Mouse (Mus musculus) thymus, postnatal 25 days (tissue): Measurements from ENCODE around the gene Icos.

Experiments used
- DNase-seq: peaks from one replicate; pipeline ENCODE4 v3.0.0; 2022

The Icos gene

DNA sequence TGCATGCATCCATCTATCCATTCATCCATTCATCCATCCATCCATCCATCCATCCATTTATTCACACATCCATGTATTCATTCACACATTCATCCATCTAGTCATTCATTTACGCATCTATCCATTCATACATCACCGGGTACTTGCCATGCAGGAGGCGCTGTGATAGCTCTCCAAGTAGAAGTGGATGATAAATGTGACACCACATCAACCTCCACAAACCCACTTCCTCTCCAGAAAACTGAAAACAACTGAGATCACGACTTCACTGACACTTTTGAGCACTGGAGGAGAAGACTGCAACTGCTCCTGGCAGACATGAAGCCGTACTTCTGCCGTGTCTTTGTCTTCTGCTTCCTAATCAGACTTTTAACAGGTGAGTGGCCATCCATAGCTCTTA is at the start of gene Icos:
TSS of gene Icos (plus strand) at position 287 of the 400 bp plus-strand sequence.
- DNase-seq, result peak; percentile 75

DNA sequence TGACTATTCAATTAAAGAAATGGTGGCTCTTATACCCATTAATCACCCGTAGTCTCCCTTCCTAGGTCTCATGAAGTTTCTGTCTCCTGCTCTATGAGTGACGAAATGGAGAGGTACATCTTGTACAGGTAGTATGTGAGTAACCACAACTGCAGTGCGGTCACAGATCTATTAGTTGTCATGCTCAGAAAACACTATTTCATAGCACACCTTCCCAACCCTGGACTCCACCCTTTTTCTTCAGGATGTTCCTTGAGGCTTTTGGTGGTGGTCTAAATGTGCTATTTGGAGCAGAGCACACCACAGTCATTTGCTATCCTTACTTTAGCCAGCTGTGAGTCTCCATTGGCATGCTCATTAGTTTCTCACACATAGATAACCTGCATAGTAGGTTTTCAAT is 48.7 kb upstream of the Icos start:
- DNase-seq, result no peak

DNA sequence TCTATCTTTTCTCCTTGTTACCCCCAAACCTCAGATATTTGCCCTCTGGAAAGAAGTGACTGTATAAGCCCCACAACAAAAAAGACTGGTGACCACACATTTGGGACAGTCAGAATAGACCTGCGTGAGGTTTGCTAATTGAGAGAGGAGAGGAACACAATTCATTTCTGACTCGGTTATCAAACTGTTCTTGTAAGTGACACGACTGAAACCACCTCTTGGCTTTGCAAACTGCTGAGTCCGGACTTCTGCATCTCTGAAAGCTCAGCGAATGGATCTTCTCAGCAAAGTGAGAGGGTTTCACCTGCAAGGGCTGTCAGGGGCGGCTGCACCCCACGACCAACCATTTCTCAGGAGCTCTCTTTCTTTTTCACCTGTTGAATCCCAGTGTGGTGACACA is 47.3 kb upstream of the Icos start:
- no peak for DNase-seq

DNA sequence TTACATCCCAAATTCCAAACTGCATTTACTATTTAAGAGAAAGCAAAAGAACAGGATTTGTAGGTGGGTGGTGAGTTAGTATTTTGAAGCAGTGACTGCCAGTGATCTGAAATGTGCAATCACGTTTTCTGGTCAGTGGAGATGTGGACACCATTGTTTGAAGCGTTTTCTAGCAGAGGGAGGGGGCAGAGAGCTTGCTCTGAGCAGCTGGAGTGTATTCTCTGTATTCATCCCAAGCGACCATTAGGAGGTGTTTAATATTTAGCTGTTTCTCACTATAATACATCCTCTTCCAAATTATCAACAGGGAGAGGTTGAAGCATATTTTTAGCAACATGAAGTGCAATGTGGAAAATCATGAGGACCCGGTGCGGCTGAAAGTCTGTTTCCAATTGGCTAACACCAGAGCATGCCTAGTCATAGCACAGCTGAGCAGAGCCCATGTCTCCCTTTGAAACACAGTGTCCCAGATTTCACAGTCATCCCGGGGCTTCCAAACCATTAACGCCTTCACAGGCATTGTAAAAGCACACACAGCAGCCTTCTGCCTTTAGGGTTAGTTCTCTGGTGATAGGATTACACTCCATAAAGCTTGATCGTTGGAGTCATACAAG is 41.7 kb upstream of the Icos start:
- no peak for DNase-seq

DNA sequence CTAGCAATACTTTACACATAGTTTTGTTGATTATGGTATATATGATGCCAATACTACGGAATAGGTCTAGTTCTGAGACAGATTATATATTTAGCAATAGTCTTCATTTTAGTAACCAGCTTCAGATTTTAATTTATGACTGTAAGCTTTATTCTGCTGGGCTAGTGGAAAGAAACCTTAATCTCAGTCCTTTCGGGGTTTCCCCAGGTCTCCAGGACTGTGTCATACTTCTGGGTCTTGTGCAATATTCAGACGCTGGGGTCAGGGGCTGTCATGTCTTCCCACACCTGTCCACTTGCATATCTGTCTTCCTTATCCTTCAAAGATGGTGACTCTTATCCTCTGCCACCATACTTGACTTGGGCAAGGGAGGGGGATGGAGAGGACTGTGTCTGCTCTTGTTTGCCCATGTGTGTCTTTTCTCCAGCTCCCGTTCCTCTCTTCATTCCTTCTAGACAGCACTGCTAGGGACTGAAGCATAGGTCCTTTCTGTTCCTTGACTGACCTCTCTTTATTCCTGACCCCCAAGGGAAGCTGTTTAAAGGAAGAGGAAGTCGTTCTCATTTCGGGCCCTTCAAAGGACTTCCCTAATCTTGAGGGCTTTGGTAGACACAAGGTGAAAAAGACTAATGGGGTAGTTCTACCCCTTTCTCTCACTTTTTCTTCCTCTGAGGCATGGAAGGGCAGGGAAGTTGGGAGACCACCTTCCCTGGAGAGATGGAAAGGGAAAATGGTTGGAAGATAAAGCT is 40.6 kb upstream of the Icos start:
- DNase-seq, result no peak

DNA sequence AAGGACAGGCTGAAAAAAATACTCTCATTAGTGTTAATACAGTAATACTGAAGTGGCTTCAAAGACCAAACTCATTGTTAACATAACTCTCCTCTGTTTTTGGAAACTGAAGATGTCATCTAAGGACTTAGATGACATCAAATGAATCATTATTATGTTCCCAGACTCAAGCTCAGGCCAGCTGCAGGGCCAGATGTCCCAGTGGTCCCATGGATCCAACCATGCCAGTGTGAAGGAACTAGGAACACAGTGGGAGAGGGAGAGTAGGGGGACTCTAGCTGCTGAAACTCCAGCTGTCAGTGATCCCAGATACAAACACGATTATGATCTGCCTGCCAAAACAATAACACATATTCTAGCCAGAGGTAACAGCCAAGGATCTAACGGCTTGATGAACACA is 39.5 kb upstream of the Icos start:
- no peak for DNase-seq

DNA sequence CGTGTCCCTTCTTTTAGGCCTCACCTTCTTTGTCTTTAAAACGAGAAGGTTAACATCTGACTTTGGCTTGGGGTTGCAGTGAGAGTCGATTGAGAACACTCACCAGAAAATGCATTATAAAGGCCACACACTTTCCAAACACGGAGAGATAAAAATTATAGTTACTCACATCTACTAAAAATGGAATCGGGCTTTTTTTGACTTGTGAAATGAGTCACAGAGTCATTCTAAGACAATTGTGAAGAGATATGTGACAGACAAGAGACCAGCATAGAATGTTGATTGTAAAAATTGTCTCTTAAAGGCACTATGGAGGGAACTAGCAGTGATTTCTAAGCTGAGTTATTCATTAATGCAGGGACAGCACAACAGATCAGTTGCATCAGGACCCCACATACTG is 38.8 kb upstream of the Icos start:
- DNase-seq, result no peak

DNA sequence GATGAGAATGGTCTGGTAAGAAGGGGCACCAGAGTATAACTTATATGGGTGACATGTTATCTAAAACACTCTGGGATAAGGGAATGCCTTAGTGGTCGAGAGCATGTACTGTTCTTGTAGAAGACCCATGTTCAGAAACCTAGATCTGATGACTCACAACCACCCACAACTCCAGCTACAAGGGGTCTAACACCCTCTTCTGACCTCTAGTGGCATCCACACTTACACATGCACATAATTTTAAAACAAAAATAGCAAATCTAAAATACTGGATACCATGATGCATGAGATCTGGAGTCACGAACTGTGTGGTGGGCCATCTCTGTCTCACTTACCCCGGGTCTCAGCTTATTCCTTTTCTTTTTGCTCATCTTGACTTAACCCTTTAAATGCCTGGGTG is 37.7 kb upstream of the Icos start:
- no peak for DNase-seq

DNA sequence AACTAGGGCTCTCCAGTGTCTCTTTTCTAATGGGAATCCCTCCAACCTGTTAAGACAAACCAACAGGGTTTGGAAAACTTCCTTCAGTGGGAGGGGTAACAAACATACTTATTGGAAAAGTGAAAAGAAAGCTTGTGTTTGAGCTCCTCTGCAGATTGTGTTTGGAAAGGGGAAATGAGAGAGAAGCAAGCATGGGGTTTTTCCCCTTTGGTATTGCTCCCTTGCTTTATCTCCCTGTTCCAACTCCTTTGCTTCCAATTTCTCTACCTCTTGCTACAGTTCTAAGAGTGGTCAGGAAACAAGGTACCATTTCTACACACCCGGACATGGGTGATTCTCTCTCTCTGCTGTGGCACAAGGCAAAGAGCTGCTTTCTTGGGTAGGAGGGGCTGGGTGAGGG is 37.1 kb upstream of the Icos start:
- no peak for DNase-seq

DNA sequence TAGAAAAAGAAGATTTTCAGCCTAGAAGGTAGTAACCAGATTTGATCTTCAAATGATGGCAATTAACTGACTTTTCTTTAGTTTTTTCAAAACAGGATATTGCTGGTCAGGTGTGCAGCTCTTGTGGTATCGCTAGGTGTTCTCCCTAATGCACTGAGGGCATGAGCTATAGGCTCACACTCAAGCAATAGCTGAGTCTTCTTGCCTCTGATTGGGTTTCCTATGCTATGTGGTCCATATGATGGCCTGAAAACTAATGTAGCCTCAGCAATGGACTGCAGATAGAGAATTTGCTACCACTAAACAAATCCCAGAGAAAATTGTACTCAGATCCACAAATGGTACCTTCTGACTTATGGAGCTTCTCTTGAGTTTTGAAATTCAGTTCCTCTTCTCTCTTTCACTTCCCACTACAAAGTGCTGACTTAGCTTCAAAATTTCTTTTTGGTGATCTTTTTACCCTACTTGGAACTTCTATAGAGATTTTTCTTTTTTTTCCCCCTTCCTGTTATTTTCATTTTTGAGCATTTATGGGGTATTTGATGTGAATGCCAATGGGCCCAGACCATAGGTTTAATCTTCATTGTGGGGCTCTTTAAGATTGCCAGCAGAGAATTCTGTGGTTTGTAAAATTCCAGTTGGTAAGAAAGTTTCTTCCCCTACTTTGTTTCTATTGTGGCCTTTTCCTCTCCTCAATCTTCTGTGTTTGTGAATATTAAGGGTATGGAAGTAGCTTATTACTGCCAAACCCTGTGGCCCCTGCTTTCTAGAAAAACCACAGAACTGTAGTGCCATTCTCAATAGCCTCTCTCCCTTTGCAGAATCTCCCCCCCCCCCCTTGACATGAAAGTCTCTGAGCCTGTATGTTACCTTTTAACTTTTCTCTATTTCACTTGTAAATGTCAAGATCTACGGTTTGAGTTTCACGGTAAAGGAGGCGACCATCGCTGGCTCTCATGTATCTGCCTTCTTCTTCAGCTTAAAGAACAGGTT is 36.4 kb upstream of the Icos start:
- no peak for DNase-seq

DNA sequence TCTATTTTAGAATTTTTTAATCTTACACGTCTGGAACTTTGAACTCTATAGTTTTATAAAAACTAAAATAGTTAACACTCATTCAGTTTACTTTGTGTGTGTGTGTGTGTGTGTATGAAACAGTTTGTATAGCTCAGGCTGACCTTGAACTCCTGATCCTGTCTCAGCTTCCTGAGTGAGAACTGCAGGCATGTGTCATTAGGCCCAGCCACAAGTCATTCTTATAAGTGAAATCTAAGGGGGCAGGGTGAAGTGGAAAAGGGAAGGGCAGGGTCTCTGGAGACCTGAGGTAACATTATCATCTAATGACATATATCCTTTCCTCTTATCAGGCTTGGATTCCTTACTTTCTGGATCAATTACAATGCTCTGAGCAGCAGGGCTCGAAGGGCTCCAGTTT is 34.8 kb upstream of the Icos start:
- no peak for DNase-seq

DNA sequence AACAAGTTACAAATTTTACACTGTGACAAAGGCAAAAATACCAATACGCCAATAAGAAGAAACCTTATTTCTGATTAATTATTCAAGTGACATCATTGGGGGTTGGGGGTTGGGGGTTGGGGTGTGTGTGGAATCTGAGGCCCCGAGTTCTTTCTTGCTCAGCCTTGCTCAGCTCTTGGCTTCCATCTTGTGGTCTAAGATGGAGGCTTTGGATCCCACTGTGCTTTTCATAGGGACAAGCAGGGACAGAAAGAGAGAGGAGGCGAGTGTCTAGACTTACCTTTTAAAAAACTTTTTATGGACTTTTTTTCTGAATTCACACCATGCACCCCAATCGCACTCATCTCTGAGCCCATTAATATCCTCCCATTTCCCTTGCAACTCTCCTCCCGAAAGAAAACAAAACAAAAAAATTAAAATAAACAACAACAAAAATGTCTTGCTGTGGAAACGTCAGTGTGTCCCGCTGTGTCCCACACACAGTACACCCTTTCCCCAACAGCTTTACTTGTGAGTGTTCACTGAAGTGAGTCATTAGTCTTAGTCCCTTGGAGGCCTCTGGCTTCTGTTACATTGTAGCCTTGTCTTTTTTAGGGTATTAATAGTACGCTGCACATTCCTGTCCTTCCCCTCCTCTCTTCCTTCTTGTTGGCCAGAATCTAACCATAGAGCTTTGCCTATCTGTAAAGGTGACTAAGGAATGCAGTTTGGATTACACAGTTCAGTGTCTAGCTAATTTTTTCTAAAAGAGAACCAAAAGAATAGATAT is 31.9 kb upstream of the Icos start:
- no peak for DNase-seq

DNA sequence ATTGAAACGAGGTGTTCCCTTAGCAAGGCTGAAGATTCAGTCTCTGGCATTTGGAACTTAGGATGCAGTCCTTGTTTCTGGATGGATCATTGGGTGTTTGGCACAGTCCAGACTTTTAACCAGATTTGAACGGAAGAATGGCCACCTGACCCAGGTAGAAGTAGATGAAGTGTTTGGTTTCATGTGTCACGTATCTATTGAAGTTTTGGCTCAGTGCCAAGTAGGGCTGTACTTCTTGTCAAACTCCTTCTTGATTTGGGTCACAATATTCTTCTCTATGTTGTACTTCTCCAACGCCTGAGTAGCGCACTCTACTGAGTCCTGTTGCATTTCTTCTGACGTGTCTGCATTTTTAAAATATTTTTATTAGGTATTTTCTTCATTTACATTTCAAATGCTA is 29.6 kb upstream of the Icos start:
- no peak for DNase-seq

DNA sequence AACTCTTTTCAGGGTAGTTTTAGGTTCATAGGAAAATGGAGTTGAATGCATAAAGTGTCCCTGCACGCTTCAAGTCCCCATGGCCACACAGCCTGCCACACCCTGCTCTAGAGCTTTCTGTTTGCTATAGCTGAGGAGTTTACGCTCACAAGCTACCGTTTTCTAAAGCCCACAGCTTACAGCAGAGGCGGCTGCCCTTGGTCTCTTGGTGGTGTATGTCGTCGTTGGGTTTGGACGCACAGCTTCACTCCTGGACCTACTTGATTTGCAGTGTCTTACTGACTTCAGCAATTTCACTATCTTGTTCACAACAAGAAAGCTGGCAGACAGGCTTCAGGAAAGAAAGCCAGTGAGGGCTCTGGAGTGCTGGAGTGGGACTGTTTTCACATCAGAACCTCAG is 24.8 kb upstream of the Icos start:
- DNase-seq, result no peak

DNA sequence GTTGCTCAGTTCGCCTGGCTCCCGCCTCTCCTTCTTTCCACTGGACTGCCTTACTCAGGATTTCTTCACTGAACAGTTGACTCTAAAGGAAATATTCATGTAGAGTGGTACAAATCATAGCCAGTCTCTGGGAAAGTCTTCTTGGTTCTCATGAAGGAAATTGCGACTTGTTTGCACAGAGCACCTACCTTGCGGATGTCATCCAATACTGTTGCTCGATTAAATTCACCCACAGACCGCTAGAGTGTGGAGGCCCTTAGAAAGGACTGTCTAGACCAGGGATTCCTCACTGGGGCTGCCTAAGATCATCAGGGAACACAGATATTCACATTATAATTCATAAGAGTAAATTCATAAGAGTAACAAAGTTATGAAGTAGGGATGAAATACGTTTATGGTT is 24.0 kb upstream of the Icos start:
- no peak for DNase-seq

DNA sequence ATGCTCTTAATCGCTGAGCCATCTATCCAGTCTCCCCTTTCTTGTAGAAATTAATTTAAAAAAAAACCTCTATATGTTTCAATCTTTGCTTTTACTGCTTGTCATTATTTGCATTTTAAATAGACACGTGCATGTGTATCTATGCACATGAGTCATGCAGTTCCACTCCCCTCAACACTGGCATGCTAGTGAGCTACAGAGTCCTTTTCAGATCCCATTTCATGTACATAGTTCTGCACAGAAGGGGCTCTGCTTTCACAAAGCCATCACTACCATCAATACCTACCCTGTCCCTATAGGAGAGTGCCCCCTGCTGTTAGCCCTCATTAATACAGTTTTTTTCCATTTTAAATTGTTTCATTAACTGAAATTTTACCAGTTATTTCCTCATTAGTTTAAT is 23.0 kb upstream of the Icos start:
- peak; percentile 25 for DNase-seq

DNA sequence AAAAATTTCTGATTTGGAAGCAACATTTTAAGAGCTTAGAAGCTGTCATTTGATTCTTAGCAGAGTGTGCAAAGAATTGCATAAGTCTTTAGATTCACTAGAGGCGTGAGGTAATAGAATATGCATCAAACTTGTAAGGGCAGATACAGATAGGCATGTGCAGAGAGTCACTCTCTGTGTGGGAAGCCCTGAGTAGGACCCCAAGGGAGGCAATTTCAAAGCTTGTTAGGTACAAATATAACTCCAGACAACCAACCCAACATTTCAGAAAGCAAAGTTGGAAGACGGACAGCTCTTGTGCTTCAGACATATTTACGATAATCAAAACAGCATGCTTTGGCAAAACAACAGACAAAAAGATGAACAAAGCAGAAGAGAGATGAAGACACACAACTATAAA is 22.5 kb upstream of the Icos start:
- no peak for DNase-seq

DNA sequence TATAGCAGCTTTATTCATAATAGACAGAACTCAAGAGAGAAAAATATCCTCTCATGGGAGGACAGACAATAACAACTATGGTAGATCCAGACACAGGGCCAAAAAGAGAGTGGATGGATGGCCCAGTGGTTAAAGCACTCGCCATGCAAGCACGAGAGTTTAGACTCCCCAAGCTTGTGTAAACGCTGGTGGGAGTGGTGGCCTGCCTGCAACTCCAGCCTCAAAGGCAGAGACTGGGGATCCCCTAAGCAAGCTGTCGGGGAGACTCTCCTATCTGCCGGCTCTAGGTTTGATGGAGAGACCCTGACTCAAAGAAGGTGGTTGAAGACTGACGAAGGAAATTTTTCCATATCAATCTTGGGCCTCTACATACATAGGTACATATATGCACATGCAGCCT is 21.5 kb upstream of the Icos start:
- no peak for DNase-seq

DNA sequence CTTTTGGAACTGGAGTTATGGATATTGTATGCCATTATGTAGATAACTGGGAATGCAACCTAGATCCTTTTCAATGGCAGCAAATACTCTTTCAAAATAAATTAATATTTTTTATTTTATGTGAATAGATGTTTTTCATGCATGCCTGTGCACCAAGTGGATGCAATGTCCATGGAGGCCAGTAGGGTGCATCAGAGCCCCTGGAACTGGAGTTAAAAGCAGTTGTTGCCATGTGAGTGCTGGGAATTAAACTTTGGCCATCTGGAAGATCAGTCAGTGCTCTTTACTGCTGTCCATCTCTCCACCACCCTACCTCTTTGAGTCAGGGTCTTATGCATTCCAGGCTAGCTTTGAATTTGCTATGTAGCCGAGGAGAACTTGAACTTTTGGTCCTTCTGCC is 19.4 kb upstream of the Icos start:
- no peak for DNase-seq

DNA sequence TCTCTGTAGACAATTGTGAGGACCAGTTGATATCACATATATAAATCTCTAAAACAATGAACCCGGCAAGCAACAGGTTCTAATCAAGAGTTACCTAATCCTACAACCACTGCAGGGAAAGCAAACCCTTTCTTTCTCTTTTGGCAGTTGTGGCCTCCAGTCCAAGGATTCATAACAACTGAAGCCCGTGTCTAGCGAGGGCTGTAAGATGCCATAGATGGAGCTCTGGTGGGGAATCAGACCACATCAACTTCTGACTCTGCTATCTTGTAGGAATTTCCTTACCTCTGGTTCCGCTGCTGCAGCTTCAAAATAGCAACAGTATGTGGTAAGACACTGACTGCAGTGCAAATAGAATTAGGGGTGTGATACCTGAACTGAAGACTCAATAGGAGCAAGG is 18.5 kb upstream of the Icos start:
- DNase-seq, result no peak

DNA sequence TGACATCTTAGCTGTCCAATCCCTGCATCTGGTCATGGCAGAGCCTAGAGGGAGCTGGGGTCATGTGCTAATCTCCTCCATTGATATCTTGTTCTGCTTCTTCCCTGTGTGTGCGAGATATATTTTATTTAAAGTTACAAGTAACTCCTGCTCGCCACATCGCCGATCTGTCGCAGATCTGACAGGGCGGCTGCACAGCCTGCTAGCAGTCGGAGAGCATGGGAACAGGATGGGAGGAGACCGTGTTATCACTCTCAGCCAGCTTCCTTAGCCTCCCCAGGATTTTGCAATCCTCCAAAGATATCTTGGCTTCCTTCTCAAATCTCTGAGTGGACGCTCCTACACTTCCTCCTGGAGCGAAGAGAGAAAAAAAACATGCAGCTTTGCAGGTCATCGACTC is 17.3 kb upstream of the Icos start:
- no peak for DNase-seq

DNA sequence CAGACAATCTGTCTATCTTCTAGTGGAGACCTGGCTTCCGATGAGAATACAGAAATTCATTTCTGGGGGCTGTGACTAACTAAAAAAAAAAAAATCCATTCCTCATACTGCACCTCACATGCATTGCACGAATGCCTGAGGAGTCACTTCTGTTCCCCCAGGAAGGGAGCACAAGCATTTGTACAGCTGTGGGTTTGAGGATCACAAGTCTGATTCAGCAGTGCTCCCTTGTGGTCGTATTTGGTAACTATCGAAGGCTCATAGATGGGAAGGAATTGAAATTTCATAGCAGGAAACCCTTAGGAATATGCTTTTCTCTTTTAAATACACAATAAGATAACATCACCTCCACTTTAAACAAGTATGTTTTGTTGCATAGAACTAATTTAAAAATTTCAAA is 16.6 kb upstream of the Icos start:
- peak; percentile 63 for DNase-seq

DNA sequence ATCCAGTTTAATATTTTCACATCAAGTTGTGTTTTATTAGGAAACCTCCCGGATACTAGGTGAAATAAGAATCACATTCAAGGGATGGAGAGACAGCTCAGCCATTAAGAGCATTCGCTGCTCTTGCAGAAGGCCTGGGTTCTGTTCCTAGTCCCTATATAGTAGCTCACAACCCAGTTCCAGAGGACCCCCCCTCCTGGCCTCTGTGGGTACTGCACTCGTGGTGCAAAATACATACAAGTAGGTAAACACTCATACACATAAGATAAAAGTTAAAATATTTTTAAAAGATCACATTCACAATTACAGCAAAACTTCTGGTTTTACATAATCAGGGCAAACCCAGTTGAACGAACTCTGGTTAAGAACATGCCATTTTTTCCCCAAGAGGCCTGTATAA is 15.6 kb upstream of the Icos start:
- DNase-seq, result no peak
